Mouse (Mus musculus): Measurements from ENCODE around the gene Sema3g. TPM values are rescaled to one million over a fixed set of nuclear protein-coding genes. Genes with fewer than 3 reads are reported as not detected.
A peak's percentile ranks its signal among the peaks of the same experiment; 100 is the strongest.

Sema3g gene
- polyA plus RNA-seq, 1 experiment from 2014 or later, result 2.1 TPM

DNA sequence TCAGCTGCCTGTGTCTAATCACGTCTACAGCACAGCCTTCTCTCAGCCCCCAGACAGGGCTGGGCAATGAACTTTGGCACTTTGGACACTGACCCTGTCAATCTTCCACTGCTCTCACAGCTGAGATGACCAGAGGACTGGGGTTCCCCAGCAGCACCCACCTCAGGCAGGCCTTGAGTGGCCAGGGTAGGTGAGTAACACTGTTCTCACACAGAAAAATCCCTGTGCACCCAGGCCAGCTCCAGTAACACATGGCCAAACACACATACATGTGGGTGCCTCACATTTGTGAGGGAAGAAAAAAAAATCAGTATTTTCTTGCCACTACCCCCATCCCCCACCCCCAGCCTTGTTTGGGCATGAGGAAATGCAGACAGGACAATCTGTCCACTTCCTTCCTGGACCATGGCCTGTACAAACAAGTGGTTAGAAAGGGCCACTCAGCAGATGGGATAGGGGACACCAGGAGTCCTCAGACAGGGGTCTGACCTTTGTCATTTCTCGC, 34.8 kb upstream of the Sema3g start:
- Histone ChIP-seq H3K9me3 (no peaks in the 10 kb centered on the region), H3K4me3 (no peak overlapping the region), H3K27me3 (no peaks in the 10 kb centered on the region), H3K27ac (no peak overlapping the region), H3K36me3 (peaks cover 97% of the 10 kb centered on the region), H3K4me2 (no peak overlapping the region), H3K4me1 (peaks cover 10% of the 10 kb centered on the region), H3K9ac (no peak overlapping the region)
- 69% methylated on average over 2 of the region's 2 CpGs for WGBS
- ATAC-seq (ENCODE audit: borderline replicate concordance, extremely low read depth, low FRiP score, low TSS enrichment), result no peak; the same call in 1 of the 2 replicates

DNA sequence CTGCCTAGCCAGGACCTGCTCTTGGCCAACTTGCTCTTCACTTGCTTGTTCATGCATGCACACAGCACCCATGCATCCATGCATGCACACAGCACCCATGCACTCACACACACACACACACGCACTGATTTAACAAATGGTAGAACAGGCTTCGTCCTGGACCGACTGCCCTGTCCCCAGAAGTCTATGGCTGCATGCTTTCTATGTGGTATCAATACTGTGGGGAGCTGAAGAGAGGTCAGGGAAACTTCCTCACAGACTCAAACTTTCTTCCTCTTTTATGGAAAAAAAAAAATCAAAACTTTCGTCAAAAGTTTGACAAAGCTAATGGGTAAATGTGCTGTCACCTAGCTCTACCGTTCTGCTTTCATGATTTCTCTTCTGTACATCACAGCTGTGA, 34.1 kb upstream of the Sema3g start:
- H3K9me3 ChIP-seq, result no peaks in the 10 kb centered on the region
- no peak for ATAC-seq (ENCODE audit: borderline replicate concordance, extremely low read depth, low FRiP score, low TSS enrichment)
- WGBS, result 76% methylated on average over 5 of the region's 5 CpGs
- H3K4me1 ChIP-seq, result peaks cover 10% of the 10 kb centered on the region
- H3K27me3 ChIP-seq, result no peaks in the 10 kb centered on the region
- H3K27ac ChIP-seq, result peak overlapping the region; percentile 11; the same call in 1 of the 2 replicates
- H3K4me2 ChIP-seq, result no peak overlapping the region
- H3K36me3 ChIP-seq, result peaks cover 99% of the 10 kb centered on the region
- H3K4me3 ChIP-seq, result no peak overlapping the region
- no peak overlapping the region for H3K9ac ChIP-seq

DNA sequence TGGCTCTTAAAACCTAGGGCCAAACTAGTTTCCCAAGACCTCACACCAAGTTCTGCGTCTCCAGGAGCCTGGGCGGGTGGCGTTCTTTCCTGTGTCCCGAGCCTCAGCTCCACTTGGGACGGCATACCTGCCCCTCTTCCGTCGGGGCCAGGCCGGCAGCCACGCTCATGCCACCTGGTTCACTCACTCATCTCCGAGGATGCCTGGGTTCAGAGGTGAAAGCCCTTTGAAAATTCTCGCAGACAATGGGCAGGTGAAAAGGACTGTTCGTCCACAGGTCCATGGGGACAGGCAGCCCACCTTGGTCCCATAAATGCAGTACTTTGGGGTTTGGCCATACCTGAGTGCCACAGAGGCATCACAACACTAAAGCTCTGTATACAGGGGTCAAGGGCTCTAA, 33.5 kb upstream of the Sema3g start:
- Histone ChIP-seq H3K4me3 (no peak overlapping the region), H3K36me3 (peaks cover 99% of the 10 kb centered on the region), H3K27me3 (no peaks in the 10 kb centered on the region), H3K4me1 (peaks cover 10% of the 10 kb centered on the region), H3K27ac (0 out of 2 replicates have a peak overlapping the region, but pooled peaks have one; percentile 11), H3K9ac (no peak overlapping the region), H3K9me3 (no peaks in the 10 kb centered on the region), H3K4me2 (no peak overlapping the region)
- ATAC-seq (ENCODE audit: borderline replicate concordance, extremely low read depth, low FRiP score, low TSS enrichment), result no peak
- WGBS, result 87% methylated on average over 12 of the region's 12 CpGs

DNA sequence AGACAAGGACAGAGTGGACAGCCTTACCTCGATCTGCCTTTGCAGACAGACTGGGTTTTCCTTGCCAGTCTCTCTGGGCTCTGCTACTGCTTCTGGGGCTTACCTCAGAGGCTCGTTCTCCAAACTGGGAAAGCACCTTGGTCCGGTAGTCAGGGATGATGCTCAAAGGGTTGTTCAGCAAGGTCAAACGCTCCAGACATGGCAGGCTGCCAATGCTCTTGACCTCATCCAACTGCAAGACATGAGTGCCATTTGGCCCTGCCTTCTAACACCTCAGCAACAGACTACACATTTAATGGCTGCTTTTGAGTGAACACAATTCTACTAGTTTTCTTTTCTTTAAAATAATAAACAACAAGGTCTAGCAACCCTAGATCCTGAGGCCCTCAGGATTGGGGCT, 31.0 kb upstream of the Sema3g start:
- H3K4me2 ChIP-seq, result no peak overlapping the region
- H3K4me1 ChIP-seq, result peaks cover 10% of the 10 kb centered on the region
- 50% methylated on average over 4 of the region's 4 CpGs for WGBS
- no peak overlapping the region for H3K9ac ChIP-seq
- no peaks in the 10 kb centered on the region for H3K27me3 ChIP-seq
- ATAC-seq (ENCODE audit: borderline replicate concordance, extremely low read depth, low FRiP score, low TSS enrichment), result no peak
- peaks cover 99% of the 10 kb centered on the region for H3K36me3 ChIP-seq
- H3K9me3 ChIP-seq, result no peaks in the 10 kb centered on the region
- H3K4me3 ChIP-seq, result no peak overlapping the region
- H3K27ac ChIP-seq, result no peak overlapping the region

DNA sequence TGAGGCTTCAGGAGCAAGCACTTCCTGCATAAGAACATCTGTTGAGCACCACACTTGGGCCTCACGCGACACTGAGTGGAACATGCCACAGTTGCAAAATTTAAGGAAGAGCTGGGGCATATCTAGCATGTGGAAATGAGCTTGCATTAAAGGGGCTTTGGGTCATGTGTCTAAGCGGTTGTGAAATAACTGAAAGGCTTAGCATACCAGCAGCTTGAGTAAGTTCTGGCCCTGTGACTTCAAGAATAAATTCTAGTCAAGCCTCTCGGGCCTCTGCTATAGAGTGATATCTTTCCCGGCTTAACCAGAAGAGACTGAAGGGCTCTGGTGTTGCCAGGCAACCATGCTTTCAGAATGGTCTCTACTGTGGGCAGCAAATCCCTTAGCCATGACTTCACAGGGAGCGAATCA, 28.9 kb upstream of the Sema3g start:
- no peak overlapping the region for H3K4me2 ChIP-seq
- H3K36me3 ChIP-seq, result peaks cover 100% of the 10 kb centered on the region
- no peak overlapping the region for H3K9ac ChIP-seq
- no peak overlapping the region for H3K4me3 ChIP-seq
- no peaks in the 10 kb centered on the region for H3K9me3 ChIP-seq
- 0 out of 2 replicates have a peak, but pooled peaks cover 2% of the 10 kb centered on the region for H3K4me1 ChIP-seq
- H3K27me3 ChIP-seq, result no peaks in the 10 kb centered on the region
- 58% methylated on average over 6 of the region's 6 CpGs for WGBS
- H3K27ac ChIP-seq, result peak overlapping the region; percentile 7; the same call in 1 of the 2 replicates
- ATAC-seq (ENCODE audit: borderline replicate concordance, extremely low read depth, low FRiP score, low TSS enrichment), result peak; percentile 36; the same call in 1 of the 2 replicates

DNA sequence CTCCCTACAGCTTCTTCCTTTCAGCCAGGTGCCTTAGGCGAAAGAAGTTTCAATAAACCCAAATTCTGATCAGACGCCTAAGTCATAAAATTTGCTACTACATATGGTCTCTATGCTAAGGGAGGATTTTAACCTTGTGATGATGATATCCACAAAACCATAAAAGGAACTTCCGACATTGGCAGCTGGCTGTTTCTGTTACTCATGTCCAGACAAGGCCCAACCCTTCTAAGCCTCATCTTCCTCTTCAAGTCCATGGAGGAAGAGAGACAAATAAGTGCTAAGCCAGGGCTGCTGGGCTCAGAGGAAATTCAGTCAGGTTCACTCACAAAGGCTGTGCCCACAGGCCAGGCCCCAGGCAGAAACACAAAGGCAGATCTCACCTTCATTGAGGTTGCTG, 28.3 kb upstream of the Sema3g start:
- Histone ChIP-seq H3K4me3 (no peak overlapping the region), H3K27ac (peak overlapping the region; percentile 7; the same call in 1 of the 2 replicates), H3K36me3 (peaks cover 99% of the 10 kb centered on the region), H3K27me3 (no peaks in the 10 kb centered on the region), H3K9me3 (no peaks in the 10 kb centered on the region), H3K9ac (no peak overlapping the region), H3K4me2 (no peak overlapping the region), H3K4me1 (0 out of 2 replicates have a peak, but pooled peaks cover 5% of the 10 kb centered on the region)
- 93% methylated on average over 3 of the region's 3 CpGs for WGBS
- no peak for ATAC-seq (ENCODE audit: borderline replicate concordance, extremely low read depth, low FRiP score, low TSS enrichment)

DNA sequence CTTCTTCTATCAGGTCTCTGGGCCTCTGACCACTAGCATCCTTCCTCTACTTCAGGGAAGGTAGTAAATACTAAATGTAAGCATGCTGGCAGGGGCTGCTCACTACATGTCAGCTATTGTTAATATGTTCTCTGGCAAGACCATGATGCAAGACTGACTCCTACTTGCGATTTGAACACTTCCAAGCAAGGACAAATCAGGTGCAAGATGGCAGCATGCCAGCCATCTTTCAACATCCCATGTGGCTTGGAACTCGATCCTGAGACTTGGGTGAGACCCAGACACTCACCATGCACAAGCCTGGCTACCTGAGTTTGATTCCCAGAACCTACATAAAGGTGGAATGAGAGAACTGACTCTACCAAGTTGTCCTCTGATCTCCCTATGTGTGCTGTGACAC, 25.7 kb upstream of the Sema3g start:
- Histone ChIP-seq H3K4me2 (no peak overlapping the region), H3K27ac (no peak overlapping the region), H3K36me3 (peaks cover 91% of the 10 kb centered on the region), H3K4me1 (peaks cover 28% of the 10 kb centered on the region), H3K27me3 (no peaks in the 10 kb centered on the region), H3K9ac (no peak overlapping the region), H3K9me3 (no peaks in the 10 kb centered on the region), H3K4me3 (no peak overlapping the region)
- ATAC-seq (ENCODE audit: borderline replicate concordance, extremely low read depth, low FRiP score, low TSS enrichment), result no peak
- 43% methylated on average over 2 of the region's 2 CpGs for WGBS

DNA sequence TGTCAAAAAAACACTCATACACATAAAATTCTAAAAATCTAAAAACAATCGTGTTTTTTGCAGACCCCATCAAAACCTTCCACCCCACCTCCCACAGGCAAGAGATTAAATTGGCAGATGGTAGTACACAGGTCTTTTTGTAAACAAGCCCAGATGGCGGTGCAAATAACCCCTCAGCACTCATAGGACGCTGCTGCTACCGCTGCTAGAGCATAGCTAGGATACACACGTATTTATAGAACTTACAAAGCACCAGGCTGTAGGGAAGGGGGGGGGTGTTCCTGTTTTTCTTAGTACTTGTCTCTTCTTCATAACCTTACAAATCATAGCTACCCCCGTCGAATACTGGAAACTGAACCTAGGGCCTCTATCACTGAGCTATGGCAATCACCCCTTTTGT, 23.9 kb upstream of the Sema3g start:
- Histone ChIP-seq H3K4me2 (no peak overlapping the region), H3K9ac (no peak overlapping the region), H3K27ac (0 out of 2 replicates have a peak overlapping the region, but pooled peaks have one; percentile 34), H3K27me3 (no peaks in the 10 kb centered on the region), H3K4me1 (peaks cover 42% of the 10 kb centered on the region), H3K9me3 (no peaks in the 10 kb centered on the region), H3K4me3 (no peak overlapping the region), H3K36me3 (peaks cover 84% of the 10 kb centered on the region)
- WGBS, result 67% methylated on average over 7 of the region's 7 CpGs
- no peak for ATAC-seq (ENCODE audit: borderline replicate concordance, extremely low read depth, low FRiP score, low TSS enrichment)

DNA sequence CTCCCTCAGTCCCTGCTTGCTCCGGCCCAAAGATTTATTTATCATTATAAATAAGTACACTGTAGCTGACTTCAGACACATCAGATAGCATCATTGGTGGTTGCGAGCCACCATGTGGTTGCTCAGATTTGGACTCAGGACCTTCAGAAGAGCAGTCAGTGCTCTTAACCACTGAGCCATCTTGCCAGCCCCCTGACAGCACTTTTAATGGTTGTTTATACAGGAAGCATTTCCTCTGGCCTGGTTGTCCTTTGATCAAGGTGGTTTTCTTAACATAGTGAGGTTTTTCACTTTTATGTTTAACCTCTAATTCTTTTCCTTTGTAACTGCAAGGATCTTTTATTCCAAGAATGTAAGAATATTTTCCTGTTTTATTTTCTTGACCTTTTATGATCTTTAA, 23.2 kb upstream of the Sema3g start:
- Histone ChIP-seq H3K9ac (no peak overlapping the region), H3K27me3 (no peaks in the 10 kb centered on the region), H3K36me3 (peaks cover 83% of the 10 kb centered on the region), H3K4me1 (peaks cover 45% of the 10 kb centered on the region), H3K4me2 (no peak overlapping the region), H3K9me3 (no peaks in the 10 kb centered on the region), H3K27ac (peak overlapping the region; percentile 55; the same call in 1 of the 2 replicates), H3K4me3 (no peak overlapping the region)
- 57% methylated on average over 2 of the region's 2 CpGs for WGBS
- no peak for ATAC-seq (ENCODE audit: borderline replicate concordance, extremely low read depth, low FRiP score, low TSS enrichment)

DNA sequence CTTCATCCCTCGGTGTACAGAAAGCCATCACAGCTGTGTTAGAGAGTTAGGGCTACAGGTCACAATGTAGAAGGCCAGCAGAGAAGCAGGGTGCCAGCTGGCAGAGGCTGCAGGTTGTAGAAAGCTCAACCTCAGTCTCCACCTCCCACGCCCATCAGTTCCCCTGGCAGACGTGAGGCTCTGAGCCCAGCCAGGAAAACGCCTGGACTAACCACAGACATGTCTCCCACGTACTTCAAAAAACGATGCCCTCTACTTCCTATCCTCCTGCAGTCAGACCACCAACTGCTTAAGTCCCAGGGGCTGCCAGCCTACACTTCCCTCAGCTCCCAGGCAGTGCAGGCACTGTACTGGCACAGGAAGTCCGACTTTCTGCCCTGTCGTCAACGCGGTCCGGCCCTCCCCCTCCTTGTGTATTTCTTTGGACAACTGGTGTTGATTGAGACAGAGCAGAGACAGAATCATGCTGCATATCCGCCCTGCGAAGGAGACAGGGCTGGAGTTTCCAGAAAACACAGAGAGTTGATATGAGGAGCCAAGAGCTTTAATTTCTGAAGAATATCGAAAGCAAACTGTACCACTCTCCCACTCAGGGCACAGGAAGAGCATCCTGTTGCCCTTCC, 22.7 kb upstream of the Sema3g start:
- peak overlapping the region; percentile 17; the same call in 1 of the 2 replicates for H3K4me2 ChIP-seq
- peak; percentile 67; the same call in 1 of the 2 replicates for ATAC-seq (ENCODE audit: borderline replicate concordance, extremely low read depth, low FRiP score, low TSS enrichment)
- H3K9ac ChIP-seq, result no peak overlapping the region
- peaks cover 80% of the 10 kb centered on the region for H3K36me3 ChIP-seq
- H3K27me3 ChIP-seq, result no peaks in the 10 kb centered on the region
- peak overlapping the region; percentile 82 for H3K27ac ChIP-seq
- WGBS, result 43% methylated on average over 14 of the region's 14 CpGs
- no peak overlapping the region for H3K4me3 ChIP-seq
- peaks cover 48% of the 10 kb centered on the region for H3K4me1 ChIP-seq
- no peaks in the 10 kb centered on the region for H3K9me3 ChIP-seq

DNA sequence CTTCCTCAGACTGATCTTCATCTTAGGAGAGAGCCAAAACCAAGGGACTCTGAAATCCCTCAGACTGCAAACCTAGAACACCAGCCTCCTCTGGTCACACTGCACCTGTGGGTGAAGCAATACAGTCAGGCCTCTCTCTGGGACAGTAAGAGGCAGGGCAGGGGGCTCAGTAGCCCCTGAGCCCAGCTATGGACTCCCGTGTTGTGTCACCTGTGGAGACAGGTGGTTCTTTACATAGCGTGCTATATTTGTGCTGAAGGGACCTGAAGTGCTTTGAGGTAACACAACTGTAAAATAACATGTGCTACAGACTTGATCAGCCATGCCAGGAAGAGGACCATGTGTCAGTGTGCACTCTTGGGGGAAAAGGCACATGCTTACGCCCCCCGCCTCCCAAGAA, 22.1 kb upstream of the Sema3g start:
- Histone ChIP-seq H3K9me3 (no peaks in the 10 kb centered on the region), H3K4me3 (no peak overlapping the region), H3K4me1 (peaks cover 52% of the 10 kb centered on the region), H3K9ac (no peak overlapping the region), H3K36me3 (peaks cover 80% of the 10 kb centered on the region), H3K27me3 (no peaks in the 10 kb centered on the region), H3K27ac (peak overlapping the region; percentile 82), H3K4me2 (peak overlapping the region; percentile 17; the same call in 1 of the 2 replicates)
- WGBS, result 86% methylated on average over 4 of the region's 4 CpGs
- peak; percentile 9; the same call in 1 of the 2 replicates for ATAC-seq (ENCODE audit: borderline replicate concordance, extremely low read depth, low FRiP score, low TSS enrichment)

DNA sequence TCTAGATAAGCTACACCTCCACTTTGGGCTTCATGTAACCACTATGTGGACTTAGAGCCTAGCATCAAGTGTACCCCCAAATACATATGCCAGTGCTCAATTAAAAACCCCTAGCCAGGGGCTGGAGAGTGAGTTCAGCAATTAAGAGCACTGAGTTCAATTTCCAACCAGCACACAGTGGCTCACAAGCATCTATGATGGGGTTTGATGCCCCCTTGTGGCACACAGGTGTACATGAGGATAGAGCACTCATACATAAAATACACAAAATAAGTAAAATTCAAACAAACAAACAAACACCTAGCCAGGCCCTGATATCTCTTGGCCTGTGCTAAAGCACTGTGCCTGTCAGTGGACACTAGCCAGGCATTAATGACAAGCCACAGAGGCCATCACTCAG, 21.7 kb upstream of the Sema3g start:
- Histone ChIP-seq H3K27me3 (no peaks in the 10 kb centered on the region), H3K9ac (no peak overlapping the region), H3K4me1 (peaks cover 52% of the 10 kb centered on the region), H3K9me3 (no peaks in the 10 kb centered on the region), H3K36me3 (peaks cover 79% of the 10 kb centered on the region), H3K4me2 (no peak overlapping the region; the same call in 1 of the 2 replicates), H3K4me3 (no peak overlapping the region), H3K27ac (peak overlapping the region; percentile 82)
- ATAC-seq (ENCODE audit: borderline replicate concordance, extremely low read depth, low FRiP score, low TSS enrichment), result no peak
